ENCODE assay signal across 8 mouse cellular contexts in genomic region chr12:72407146-72407545, GRCm38 (mm10). TPM values are rescaled to one million over a fixed set of nuclear protein-coding genes. Genes with fewer than 3 reads are reported as not detected.
DNase-seq lines count a peak whose midpoint lies in the region; ATAC-seq lines count a peak whose summit lies in the region.
"Had no signal": no experiment of that assay in that cellular context is flagged by ENCODE, and none has a peak within 500 bp of the region (broad histone marks: within the 10 kb centered on the region; RNA-seq: fewer than 3 reads in every experiment).

No protein-coding gene starts in this region.

- peak overlapping the region; percentile 92 for H3K9ac ChIP-seq in forebrain, embryonic 16.5 days (replicated peaks; ENCODE audit: low read depth, low read length)
- peak overlapping the region; percentile 82 for H3K9ac ChIP-seq in neural tube, embryonic 13.5 days

- H3K4me2 ChIP-seq in forebrain, embryonic 16.5 days (ENCODE audit: low read length) = peak overlapping the region; percentile 79
- H3K4me2 ChIP-seq in neural tube, embryonic 13.5 days = peak overlapping the region; percentile 77

- DNase-seq in ES-CJ7 (ENCODE audit: low read depth, low spot score) = peak; percentile 36
- peak; percentile 43 to 56 for DNase-seq in left cerebral cortex, postnatal 25 days (ENCODE audit: low spot score in 2 of 2)
- DNase-seq in urinary bladder, adult 18-20 months (ENCODE audit: low spot score in 2 of 2) = no peak
- no peak for DNase-seq in adrenal gland, adult 2 months

- no peaks in the 10 kb centered on the region for H3K27me3 ChIP-seq in forebrain, embryonic 16.5 days (replicated peaks; ENCODE audit: control insufficient read depth, insufficient read depth, low read length)
- peaks cover 8% of the 10 kb centered on the region; the same call in 1 of the 2 replicates for H3K27me3 ChIP-seq in neural tube, embryonic 13.5 days

- 9% methylated on average over 11 of the region's 11 CpGs for WGBS in forebrain, embryonic 16.5 days
- WGBS in neural tube, embryonic 13.5 days = 10% methylated on average over 11 of the region's 11 CpGs

- H3K36me3 ChIP-seq in forebrain, embryonic 16.5 days (ENCODE audit: control insufficient read depth, insufficient read depth) = no peaks in the 10 kb centered on the region
- no peaks in the 10 kb centered on the region for H3K36me3 ChIP-seq in neural tube, embryonic 13.5 days

- peak overlapping the region; percentile 45 for H3K4me3 ChIP-seq in brown adipose tissue, adult 24 weeks (ENCODE audit: insufficient read depth, low read depth, low read length)
- peak overlapping the region; percentile 87 for H3K4me3 ChIP-seq in forebrain, embryonic 16.5 days (replicated peaks; ENCODE audit: low read length)
- peak overlapping the region; percentile 74 for H3K4me3 ChIP-seq in neural tube, embryonic 13.5 days

- H3K4me1 ChIP-seq in brown adipose tissue, adult 24 weeks (ENCODE audit: control insufficient read depth, insufficient read depth, insufficient read length, low read length) = peaks cover 6% of the 10 kb centered on the region; the same call in 1 of the 2 replicates
- peaks cover 20% of the 10 kb centered on the region for H3K4me1 ChIP-seq in forebrain, embryonic 16.5 days (replicated peaks; ENCODE audit: control insufficient read depth, insufficient read depth, low read length)
- peaks cover 22% of the 10 kb centered on the region for H3K4me1 ChIP-seq in neural tube, embryonic 13.5 days (replicated peaks)

- no peak overlapping the region for H3K27ac ChIP-seq in brown adipose tissue, adult 24 weeks (replicated peaks; ENCODE audit: low read depth, low read length)
- H3K27ac ChIP-seq in forebrain, embryonic 16.5 days (ENCODE audit: low read length) = no peak overlapping the region
- peak overlapping the region; percentile 23; the same call in 1 of the 2 replicates for H3K27ac ChIP-seq in neural tube, embryonic 13.5 days (replicated peaks)

- peak; percentile 15; the same call in 1 of the 2 replicates for ATAC-seq in forebrain, embryonic 16.5 days
- 0 out of 2 replicates have a peak, but pooled peaks have one; percentile 7 for ATAC-seq in neural tube, embryonic 13.5 days (ENCODE audit: low read depth)

- intact Hi-C loops in left cerebral cortex, postnatal 25 days (cut with DNase I) = loop anchor here (5.0 kb wide), 4 partner anchors 55 to 320 kb away; partner anchors contain the start of genes Jkamp and L3hypdh

- H3K9me3 ChIP-seq in forebrain, embryonic 16.5 days (ENCODE audit: control insufficient read depth, low read length) = no peaks in the 10 kb centered on the region
- H3K9me3 ChIP-seq in neural tube, embryonic 13.5 days = no peaks in the 10 kb centered on the region
- H3K9me3 ChIP-seq: megakaryocyte, embryonic 14.5 days had no signal

RNA-seq across cellular contexts. Expression of gene Rtn1, which starts 1.7 kb away (rescaled TPM):
- 0.79 and 1.5 TPM in 2 replicates for polyA plus RNA-seq in brown adipose tissue, adult 24 weeks (2012; ENCODE audit: insufficient read depth, insufficient read length, missing spikeins)
- polyA plus RNA-seq in forebrain, embryonic 16.5 days (2015; fragmentation: Nextera tagmentation; extraction: Ambion mirVana) = 2,125 and 2,513 TPM in 2 replicates
- total RNA-seq in left cerebral cortex, postnatal 25 days (2021) = 1,000 to 10,000 TPM; 1,464 to 1,529 TPM
- polyA plus RNA-seq in neural tube, embryonic 13.5 days (2015; fragmentation: Nextera tagmentation; extraction: Ambion mirVana) = 1,998 and 2,137 TPM in 2 replicates
- 10 to 100 TPM; 15.0 to 27.1 TPM for total RNA-seq in adrenal gland, adult 2 months (2021)
- 12.0 and 18.3 TPM in 2 replicates for polyA plus RNA-seq in adrenal gland, adult 2 months (2012; rRNA removed)

RNA-seq across cellular contexts. Expression of gene Lrrc9, which starts 34.5 kb away (rescaled TPM):
- polyA plus RNA-seq in brown adipose tissue, adult 24 weeks (2012; ENCODE audit: insufficient read depth, insufficient read length, missing spikeins) = 0.75 and 1.5 TPM in 2 replicates
- 3.4 and 3.9 TPM in 2 replicates for polyA plus RNA-seq in forebrain, embryonic 16.5 days (2015; fragmentation: Nextera tagmentation; extraction: Ambion mirVana)
- 1 to 10 TPM; 1.3 to 2.4 TPM for total RNA-seq in left cerebral cortex, postnatal 25 days (2021)
- 3.4 and 4.1 TPM in 2 replicates for polyA plus RNA-seq in neural tube, embryonic 13.5 days (2015; fragmentation: Nextera tagmentation; extraction: Ambion mirVana)
- 1 to 10 TPM; 1.5 to 5.8 TPM for total RNA-seq in adrenal gland, adult 2 months (2021)
- polyA plus RNA-seq in adrenal gland, adult 2 months (2012; rRNA removed) = 0.12 and 0.57 TPM in 2 replicates

Comparison
In these comparisons a context has a peak if more than half of its experiments do, and no peak if none do; other contexts are left out.
1. DNase-seq: peak in ES-CJ7 (single experiment) and left cerebral cortex, postnatal 25 days (2 of 2); none in urinary bladder, adult 18-20 months (0 of 2) and adrenal gland, adult 2 months (single experiment).
2. RNA of gene Rtn1, which starts 1.7 kb away (polyA plus RNA-seq): 2,125 to 2,513 TPM in forebrain, embryonic 16.5 days and 1,998 to 2,137 TPM in neural tube, embryonic 13.5 days; 12.0 to 18.3 TPM in adrenal gland, adult 2 months and 0.79 to 1.5 TPM in brown adipose tissue, adult 24 weeks; every median in the first group is over 100 times any median in the second.
3. Peak in every context shown above with its lines, with median percentiles within 50 percentile points of each other: H3K4me3 ChIP-seq.